Mouse (Mus musculus): ENCODE results near the gene Racgap1.

The Racgap1 gene

DNA sequence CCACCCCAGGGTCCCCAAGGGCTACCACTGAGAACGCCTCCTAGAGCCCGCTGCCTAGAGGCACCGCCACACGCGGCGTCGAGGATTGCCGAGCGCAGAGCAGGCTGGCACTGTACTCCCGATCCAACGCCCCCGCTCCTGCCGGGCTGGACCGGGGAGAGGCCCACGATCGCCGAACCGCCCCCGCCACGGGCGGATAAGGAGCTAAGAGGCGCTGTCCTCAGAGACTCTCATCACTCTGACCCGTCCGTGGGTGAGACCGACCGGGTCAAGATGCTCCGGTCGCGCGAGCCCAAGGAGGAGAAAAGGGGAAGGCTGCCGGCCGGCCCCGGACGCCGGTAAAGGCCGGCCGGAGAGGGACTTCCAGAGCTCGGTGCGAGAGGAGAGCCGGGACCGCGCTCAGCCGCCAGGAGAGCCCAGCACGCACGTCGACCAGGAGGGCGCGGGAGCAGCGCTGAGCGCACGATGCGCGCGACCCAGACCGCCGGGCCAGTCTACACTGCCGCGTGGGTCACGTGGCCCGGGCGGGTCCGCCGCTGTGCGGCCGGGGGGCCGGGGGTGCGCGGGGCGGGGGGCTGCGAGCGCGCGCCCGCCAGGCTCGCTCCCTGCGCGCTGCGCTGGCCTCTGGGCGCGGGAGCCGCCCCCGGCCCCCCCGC is 60.9 kb downstream of the Racgap1 start, which contains the start of gene Aqp5:
Gene Aqp5, plus strand, starts transcription at position 354 of the 656 bp plus-strand sequence.
- no peak for DNase-seq (ENCODE audit: low spot score in 2 of 2)

DNA sequence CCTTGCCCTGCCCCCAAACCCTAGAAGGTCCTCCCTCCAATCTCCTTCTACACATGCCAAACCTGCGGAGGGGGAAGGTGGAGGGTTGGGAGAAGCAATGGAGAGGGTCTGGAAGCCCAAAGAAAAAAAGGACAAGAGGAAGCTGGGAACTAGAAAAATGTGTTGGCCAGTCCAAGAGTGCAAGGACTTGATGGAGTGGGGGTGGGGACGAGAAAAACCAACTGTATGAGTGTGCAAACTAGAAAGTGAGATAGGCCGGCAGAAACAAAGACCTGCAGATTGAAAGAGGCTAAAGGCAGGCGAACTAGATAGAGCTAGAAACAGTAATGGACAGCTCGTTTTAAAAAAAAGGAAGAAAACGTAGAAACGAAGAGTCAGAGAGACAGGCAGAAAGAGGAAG is 61.8 kb downstream of the Racgap1 start:
- DNase-seq (ENCODE audit: low spot score in 2 of 2), result no peak

DNA sequence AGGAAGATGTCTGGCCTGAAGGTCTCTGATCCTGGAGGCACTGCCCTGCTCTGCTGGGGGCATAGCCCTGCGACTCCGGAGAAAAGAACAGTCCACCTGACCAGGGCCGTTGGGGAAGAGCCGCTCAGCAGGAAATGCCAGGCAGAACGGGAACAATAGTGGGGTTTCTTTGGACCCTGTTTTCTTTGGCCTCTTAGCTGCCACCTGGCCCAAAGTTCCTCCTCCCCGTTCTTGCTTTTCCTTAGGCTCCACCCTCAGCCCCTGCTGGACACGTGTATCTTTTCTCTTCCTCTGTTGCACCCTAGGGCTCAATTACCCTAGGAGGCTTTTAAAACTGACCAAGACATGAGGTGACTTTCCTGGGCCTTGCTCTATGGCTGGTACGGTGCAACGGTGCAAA is 62.2 kb downstream of the Racgap1 start:
- DNase-seq (ENCODE audit: low spot score in 2 of 2), result no peak

DNA sequence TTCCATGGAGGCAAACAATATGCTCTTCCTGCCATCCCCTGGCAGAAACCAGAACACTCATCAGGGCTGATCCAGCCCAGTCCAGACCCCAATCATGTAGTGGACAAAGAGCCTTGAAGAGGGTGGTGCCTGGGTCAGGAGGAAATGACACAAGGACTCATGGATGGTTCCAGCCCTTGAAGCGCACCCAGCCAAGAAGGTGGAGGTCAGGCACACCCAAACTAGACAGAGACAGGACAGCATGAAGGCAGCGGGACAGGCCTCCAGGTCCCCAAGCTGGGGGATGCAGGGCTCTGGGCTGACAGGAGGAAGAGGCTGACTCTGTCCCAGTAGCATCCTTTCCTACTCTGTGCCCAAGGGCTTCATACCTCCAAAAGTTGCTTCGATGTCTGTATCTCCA is 64.9 kb downstream of the Racgap1 start:
- DNase-seq (ENCODE audit: low spot score in 2 of 2), result no peak

DNA sequence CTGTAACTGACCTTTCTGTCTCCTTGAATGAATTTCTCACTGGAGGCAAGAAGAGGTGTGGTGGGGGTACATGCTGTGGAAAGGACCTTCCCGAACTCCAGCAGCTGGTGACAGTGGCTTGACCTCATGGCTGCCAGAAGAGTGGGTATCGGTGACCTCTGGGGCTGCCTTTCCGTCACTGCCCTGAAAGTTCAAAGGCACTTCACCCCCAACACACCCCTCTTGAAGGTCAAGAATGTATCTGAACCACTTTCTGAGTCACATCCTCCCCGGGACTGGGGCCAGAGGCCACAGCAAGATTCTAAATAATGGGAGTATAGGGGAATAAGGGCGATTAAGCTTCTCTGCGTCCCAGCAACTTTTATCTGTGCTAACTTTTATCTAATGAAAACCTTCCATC is 65.7 kb downstream of the Racgap1 start:
- no peak for DNase-seq (ENCODE audit: low spot score in 2 of 2)

DNA sequence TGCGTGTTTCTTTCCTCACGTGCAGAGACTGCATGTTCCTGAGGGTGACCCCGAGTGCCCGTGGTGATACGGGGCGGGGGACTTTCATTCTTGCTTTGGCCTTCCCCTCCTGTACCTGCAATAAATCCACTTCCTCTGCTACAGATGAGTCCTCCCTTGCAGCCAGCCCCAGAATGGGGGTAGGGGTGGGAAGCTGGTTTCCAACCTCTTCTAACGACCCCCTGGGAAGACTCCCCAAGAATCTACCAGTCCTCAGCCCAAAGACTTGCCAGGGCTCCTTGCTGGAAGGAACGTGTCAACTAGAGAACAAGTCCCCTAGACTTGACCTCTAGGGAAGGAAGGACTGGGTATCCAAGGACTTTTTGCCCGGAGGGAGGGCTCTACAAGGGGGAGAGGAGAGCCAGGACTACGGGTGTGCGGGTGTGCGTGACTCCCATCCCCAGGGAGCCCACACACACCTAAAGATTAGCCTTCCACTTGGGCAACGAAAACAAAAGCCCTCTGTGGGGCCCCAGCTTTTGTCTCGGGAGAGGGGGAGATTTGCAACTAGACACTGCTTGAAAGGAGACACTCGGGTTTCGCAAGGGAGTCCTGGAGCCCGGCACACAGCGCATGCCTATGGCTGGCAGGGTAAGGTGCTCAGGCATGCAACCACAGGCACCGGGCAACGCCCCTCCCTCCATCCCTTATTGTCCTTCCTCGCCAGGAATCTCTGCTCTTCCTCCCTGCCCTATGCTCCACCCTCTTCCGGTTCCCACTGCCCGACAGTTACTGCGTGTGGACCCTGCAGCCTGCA is 66.9 kb downstream of the Racgap1 start:
- no peak for DNase-seq (ENCODE audit: low spot score in 2 of 2)

DNA sequence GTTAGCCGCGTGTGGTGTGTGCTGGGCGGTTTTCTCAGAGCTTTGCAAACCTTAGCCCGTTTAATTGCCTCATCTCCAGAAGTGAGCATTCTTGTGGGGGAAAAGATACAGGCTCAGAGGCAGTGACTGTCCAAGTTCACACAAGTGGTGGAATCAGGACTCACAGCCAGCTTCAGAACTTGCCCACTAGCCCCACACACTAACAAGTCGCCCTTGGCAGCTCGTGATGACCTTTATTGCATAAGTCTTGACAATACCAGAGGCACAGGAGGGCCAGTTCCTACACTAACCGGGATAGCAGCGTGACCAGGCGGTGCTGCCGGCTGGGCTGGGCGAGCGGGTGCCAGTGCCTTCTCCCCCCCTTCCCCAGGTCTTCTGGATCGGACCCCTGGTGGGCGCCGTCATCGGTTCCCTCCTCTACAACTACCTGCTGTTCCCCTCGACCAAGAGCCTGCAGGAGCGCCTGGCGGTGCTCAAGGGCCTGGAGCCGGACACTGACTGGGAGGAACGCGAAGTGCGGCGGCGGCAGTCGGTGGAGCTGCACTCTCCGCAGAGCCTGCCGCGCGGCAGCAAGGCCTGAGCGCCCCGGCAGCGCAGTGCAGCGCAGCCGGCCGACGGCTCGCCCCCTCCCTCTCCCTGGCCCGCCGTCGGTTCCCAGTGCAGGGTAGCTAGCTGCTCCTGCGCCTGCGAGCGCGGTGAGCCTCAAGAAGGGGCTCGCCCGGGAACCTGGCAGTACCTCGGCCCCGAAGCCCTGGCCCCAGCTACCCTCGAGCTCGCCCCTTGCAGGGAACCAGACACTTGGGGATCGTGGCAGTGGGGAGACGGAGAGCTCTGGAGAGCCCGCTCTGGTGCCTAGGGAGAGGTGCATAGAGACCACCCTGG is 67.8 kb downstream of the Racgap1 start:
- DNase-seq (ENCODE audit: low spot score in 2 of 2), result no peak

DNA sequence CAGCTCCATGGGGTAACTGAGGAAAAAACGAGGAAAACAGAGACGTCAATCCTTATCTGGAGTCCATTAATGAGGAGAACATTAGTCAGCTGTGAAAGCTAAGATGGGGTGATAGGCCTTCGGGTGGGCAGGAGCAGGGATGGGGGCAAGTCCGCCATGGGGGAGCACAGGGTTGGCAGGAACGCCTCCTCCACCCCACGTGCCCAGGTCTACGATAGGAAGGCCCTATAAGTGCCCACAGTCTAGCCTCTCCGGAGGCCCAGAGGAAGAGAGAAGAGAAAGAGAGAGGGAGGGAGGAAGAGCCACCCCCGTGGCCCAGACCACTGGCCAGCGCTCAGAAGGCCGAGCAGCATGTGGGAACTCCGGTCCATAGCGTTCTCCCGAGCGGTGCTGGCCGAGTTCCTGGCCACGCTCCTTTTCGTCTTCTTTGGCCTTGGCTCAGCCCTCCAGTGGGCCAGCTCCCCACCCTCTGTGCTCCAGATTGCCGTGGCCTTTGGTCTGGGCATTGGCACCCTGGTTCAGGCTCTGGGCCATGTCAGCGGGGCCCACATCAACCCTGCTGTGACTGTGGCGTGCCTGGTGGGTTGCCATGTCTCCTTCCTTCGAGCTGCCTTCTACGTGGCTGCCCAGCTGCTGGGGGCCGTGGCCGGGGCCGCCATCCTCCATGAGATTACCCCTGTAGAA is 72.5 kb downstream of the Racgap1 start, which contains the start of gene Aqp2:
Gene Aqp2, plus strand, starts transcription at position 254 of the 684 bp plus-strand sequence.
- no peak for DNase-seq (ENCODE audit: low spot score in 2 of 2)
